Mouse (Mus musculus) neural tube, embryonic 14.5 days (tissue): ENCODE results near the gene Ccdc189. TPM values are rescaled to one million over a fixed set of nuclear protein-coding genes. Genes with fewer than 3 reads are reported as not detected.
A peak's percentile ranks its signal among the peaks of the same experiment; 100 is the strongest.

Experiments used
- ATAC-seq: fragments of 200-750 bp; cut with Nextera tagmentation; 2 replicates; pipeline ENCODE4 v1.8.0; 2017; ENCODE audit warnings: low read depth, mild to moderate bottlenecking, moderate TSS enrichment, moderate library complexity
- H3K27ac ChIP-seq: fragments of 300-500 bp; sonication (generic); 2 replicates; pipeline ENCODE4 v1.5.1; 2014; ENCODE audit warnings: low read depth, mild to moderate bottlenecking, control low read depth, low read length, moderate library complexity, mixed read lengths
- H3K27me3 ChIP-seq: fragments of 300-500 bp; sonication (generic); 2 replicates; pipeline ENCODE4 v1.6.1; 2014; ENCODE audit warnings: low read length; ENCODE audit not compliant: control insufficient read depth, insufficient read depth
- H3K36me3 ChIP-seq: fragments of 300-500 bp; sonication (generic); 2 replicates; pipeline ENCODE4 v1.6.1; 2014; ENCODE audit warnings: low read length, mixed read lengths; ENCODE audit not compliant: control insufficient read depth, insufficient read depth
- H3K4me1 ChIP-seq: fragments of 300-500 bp; sonication (generic); 2 replicates; pipeline ENCODE4 v1.6.1; 2014; ENCODE audit warnings: low read length; ENCODE audit not compliant: control insufficient read depth, insufficient read depth
- H3K4me2 ChIP-seq: fragments of 300-500 bp; sonication (generic); 2 replicates; pipeline ENCODE4 v1.6.1; 2014; ENCODE audit warnings: mild to moderate bottlenecking, low read depth, low read length, control low read depth
- H3K4me3 ChIP-seq: fragments of 300-500 bp; sonication (generic); 2 replicates; pipeline ENCODE4 v1.5.1; 2014; ENCODE audit warnings: low read depth, low read length, control low read depth, mixed read lengths
- H3K9ac ChIP-seq: fragments of 300-500 bp; sonication (generic); replicated peaks from 2 replicates; pipeline ENCODE4 v1.6.1; 2014; ENCODE audit warnings: low read depth, mild to moderate bottlenecking, control low read depth, low read length, mixed read lengths
- H3K9me3 ChIP-seq: fragments of 300-500 bp; sonication (generic); 2 replicates; pipeline ENCODE4 v1.6.1; 2016; ENCODE audit warnings: low read length; ENCODE audit not compliant: control insufficient read depth
- WGBS: fragments of 180-500 bp; shearing (Covaris S2); extraction: QIAGEN DNeasy Blood & Tissue Kit; methylation state at CpG from one replicate; pipeline ENCODE4 v1.1.7; 2014; 5-methylcytosine and 5-hydroxymethylcytosine counted together
- polyA plus RNA-seq: library from polyadenylated mRNA; unstranded; fragments of >200 nt; fragmentation: Nextera tagmentation; extraction: Ambion mirVana; gene quantifications from 2 replicates; pipeline ENCODE4 v1.2.1, GENCODE M21; 2014

Gene Ccdc189
- polyA plus RNA-seq, 1 experiment from 2014 or later, result 7.8 TPM

- Histone ChIP-seq H3K4me3 (no peak overlapping the region), H3K4me2 (no peak overlapping the region), H3K9ac (no peak overlapping the region), H3K27me3 (no peaks in the 10 kb centered on the region), H3K36me3 (peaks cover 28% of the 10 kb centered on the region), H3K27ac (no peak overlapping the region), H3K9me3 (no peaks in the 10 kb centered on the region), H3K4me1 (peaks cover 15% of the 10 kb centered on the region)
- WGBS, result over 99% methylated on average over 6 of the region's 6 CpGs
- no peak for ATAC-seq
These were observed 2.2 kb downstream of the Ccdc189 start for GRCm38 (mm10) chr7:127586149-127586548.

DNA sequence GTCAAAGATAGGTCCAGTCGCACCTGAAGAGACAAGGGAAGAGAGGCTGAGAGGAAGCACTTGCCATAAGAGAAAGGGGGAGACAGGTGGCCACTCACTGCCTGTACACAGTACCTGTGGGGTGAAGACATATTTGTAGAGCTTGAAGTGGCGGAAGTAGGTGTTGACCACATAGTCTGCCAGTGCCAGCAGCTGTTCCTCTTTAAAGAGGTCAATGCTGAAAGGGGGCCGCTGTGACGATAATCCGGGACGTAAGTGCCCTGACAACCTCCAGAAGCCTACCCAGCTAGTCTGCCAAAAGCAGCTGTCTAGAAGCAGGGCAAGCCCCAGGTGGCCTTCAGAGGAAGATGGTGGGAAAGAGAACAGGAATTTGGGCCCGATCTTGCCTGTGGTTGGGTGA lies 3.4 kb downstream of the Ccdc189 start:
- Histone ChIP-seq H3K4me1 (peaks cover 15% of the 10 kb centered on the region), H3K9me3 (no peaks in the 10 kb centered on the region), H3K27me3 (no peaks in the 10 kb centered on the region), H3K9ac (no peak overlapping the region), H3K27ac (no peak overlapping the region), H3K4me2 (no peak overlapping the region), H3K4me3 (no peak overlapping the region), H3K36me3 (peaks cover 28% of the 10 kb centered on the region)
- ATAC-seq, result no peak
- 84% methylated on average over 7 of the region's 7 CpGs for WGBS

DNA sequence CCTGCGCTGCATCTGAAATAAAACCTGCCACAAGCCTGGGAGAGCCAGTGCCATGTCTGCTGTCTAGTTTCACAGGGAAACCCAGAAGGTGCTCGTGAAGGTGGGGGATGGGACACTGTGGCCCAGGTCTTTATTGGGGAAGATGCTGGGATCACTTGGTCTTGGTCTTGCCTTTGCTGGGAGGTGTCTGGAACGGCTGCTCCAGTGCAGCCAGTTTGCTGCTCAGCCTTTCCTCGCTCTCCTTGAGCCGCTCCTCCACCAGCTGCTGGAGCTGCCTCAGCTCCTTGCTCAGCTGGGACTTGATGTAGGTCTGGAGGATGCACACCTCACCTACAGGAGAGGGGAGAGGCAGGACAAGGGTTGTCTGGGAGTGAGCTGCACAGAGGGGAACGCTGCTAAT lies 5.1 kb downstream of the Ccdc189 start:
- no peak overlapping the region for H3K9ac ChIP-seq
- no peaks in the 10 kb centered on the region for H3K9me3 ChIP-seq
- H3K4me1 ChIP-seq, result peaks cover 8% of the 10 kb centered on the region
- peaks cover 28% of the 10 kb centered on the region for H3K36me3 ChIP-seq
- no peak overlapping the region for H3K4me2 ChIP-seq
- H3K27me3 ChIP-seq, result no peaks in the 10 kb centered on the region
- 95% methylated on average over 6 of the region's 6 CpGs for WGBS
- H3K4me3 ChIP-seq, result no peak overlapping the region
- ATAC-seq, result no peak
- H3K27ac ChIP-seq, result no peak overlapping the region

DNA sequence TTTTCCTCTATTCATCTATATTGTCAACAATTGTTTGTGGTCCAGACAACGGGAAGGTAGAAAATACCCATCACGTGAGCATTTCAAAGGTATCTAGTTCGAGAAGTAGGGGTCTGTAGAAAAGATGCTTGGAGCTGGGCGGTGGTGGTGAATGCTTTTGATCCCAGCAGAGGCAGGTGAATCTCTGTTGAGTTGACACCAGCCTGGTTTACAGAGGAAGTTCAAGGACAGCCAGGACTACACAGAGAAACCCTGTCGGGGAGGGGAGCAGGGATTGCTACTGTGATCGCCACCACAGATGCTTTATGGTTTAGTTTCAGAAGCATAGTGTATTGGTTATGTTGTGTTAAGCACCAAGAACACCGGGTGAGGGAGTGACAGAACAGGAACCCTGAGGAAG lies 14.3 kb downstream of the Ccdc189 start:
- peak overlapping the region; percentile 63 for H3K4me3 ChIP-seq
- H3K27me3 ChIP-seq, result no peaks in the 10 kb centered on the region
- peak overlapping the region; percentile 87 for H3K4me2 ChIP-seq
- H3K9ac ChIP-seq, result peak overlapping the region; percentile 61; the same call in 1 of the 2 replicates
- H3K4me1 ChIP-seq, result peaks cover 17% of the 10 kb centered on the region
- 23% methylated on average over 7 of the region's 7 CpGs for WGBS
- ATAC-seq, result no peak
- H3K27ac ChIP-seq, result no peak overlapping the region
- H3K36me3 ChIP-seq, result peaks cover 5% of the 10 kb centered on the region; the same call in 1 of the 2 replicates
- no peaks in the 10 kb centered on the region for H3K9me3 ChIP-seq

- peak; percentile 69; the same call in 1 of the 2 replicates for ATAC-seq
- H3K4me2 ChIP-seq, result peak overlapping the region; percentile 87
- H3K4me3 ChIP-seq, result peak overlapping the region; percentile 63
- under 1% methylated on average over 27 of the region's 28 CpGs for WGBS
- peak overlapping the region; percentile 61 for H3K9ac ChIP-seq
- H3K27me3 ChIP-seq, result no peaks in the 10 kb centered on the region
- H3K9me3 ChIP-seq, result no peaks in the 10 kb centered on the region
- H3K4me1 ChIP-seq, result peaks cover 17% of the 10 kb centered on the region
- peak overlapping the region; percentile 60 for H3K27ac ChIP-seq
- peaks cover 5% of the 10 kb centered on the region; the same call in 1 of the 2 replicates for H3K36me3 ChIP-seq
These were observed 14.8 kb downstream of the Ccdc189 start for GRCm38 (mm10) chr7:127573503-127574008.

DNA sequence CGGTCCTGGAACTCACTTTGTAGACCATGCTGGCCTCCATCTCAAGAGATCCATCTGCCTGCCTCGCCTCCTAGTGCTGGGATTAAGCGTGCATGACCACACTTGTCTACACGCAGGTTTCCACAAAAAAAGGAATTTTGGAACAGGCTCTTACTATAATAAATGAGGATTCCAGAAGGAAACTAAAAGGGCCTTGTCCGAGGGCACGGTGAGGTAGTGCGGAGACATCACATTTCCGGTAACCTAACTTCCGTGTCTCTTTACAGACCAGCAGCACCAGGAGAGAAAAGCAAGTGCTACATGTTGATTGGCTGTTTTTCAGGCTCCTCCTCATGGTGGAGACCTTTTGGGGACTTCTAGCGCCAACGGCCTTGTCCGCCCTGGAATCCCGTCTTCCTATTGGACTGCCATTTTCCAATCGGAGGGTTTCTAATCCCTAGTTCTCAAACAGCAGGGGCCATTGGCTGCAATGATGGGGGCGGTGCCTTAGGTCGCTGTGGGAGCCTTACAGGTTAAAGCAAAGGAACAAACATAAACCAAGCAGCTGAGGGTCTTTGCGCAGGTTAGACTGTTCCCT lies 15.4 kb downstream of the Ccdc189 start, which contains the start of gene Phkg2:
TSS of gene Phkg2 (plus strand) at position 446 of the 577 bp plus-strand sequence.
- ATAC-seq, result peak; percentile 98
- under 1% methylated on average over 17 of the region's 17 CpGs for WGBS

DNA sequence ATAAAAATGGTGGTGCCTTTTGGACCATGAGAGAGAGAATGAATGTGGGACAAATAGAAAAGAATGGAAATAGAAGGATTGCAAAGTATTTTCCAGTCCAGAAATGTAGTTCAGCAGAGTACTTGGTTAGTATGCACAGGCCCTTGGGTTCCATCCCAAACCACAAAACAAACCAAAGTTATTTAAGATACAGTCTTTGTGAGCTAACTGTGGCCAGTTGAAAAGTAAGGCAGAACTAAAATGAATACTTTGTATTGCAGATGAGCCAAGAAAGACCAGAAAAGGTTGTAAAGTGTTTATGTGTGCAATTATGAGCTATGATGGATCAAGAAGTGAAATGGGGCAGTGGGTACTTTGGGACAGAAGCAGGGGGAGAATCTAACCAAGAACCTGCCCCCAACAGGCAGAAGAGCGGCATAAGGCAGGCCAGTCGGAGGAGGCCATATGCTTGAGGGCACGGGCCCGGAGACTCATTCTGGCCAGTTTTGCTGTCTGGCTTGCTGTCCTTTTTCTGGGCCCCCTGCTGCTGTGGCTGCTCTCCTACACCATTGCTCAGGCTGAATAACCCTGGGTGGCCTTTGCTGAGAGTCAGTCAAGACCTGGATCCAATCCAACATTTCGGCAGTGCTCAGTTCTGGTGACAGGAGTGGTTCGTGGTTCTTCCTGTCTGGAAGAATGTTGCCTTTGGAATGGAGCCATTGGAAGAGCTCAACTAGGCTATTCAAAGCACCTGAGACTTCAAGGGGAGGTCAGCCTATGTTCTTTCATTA lies 23.8 kb downstream of the Ccdc189 start:
- 77% methylated on average over 6 of the region's 6 CpGs for WGBS
- Histone ChIP-seq H3K4me3 (no peak overlapping the region), H3K27me3 (no peaks in the 10 kb centered on the region), H3K4me2 (no peak overlapping the region), H3K36me3 (peaks cover 32% of the 10 kb centered on the region), H3K4me1 (no peaks in the 10 kb centered on the region), H3K9ac (no peak overlapping the region), H3K27ac (no peak overlapping the region), H3K9me3 (no peaks in the 10 kb centered on the region)
- no peak for ATAC-seq

More for the DNA sequence above, 15.4 kb downstream of the Ccdc189 start, which contains the start of gene Phkg2:
- Histone ChIP-seq H3K9ac (peak within 1 kb of the TSS; percentile 61), H3K4me3 (peak within 1 kb of the TSS; percentile 63), H3K27me3 (no peaks in the 10 kb centered on the region), H3K4me1 (peaks cover 17% of the 10 kb centered on the region), H3K9me3 (no peaks in the 10 kb centered on the region), H3K36me3 (peaks cover 7% of the 10 kb centered on the region; the same call in 1 of the 2 replicates), H3K4me2 (peak within 1 kb of the TSS; percentile 87), H3K27ac (peak within 1 kb of the TSS; percentile 71)

DNA sequence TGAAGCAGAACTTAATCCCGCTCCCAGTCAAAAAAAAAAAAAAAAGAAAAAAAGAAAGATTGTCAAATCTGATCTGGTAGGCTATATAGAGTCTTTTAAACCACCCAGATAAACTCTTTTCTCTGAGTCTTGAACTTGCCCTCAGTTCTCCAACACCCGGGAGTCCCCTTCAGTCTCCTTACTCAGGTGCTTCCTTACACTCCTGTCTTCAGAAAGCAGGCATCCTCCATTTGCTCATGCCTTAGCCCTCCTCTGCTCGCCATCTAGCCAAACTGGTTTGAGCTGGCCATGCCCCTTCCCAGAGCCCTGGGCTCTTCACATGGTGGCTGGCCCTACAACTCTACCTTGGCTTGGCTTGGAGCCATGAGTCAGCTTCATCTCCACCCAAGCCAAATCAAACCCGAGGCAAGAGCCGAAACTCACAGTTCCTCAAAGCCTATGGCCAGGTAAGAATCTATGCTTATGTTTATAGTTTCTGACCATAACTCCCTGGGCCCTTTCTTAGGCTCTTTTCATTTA lies 27.0 kb downstream of the Ccdc189 start, which contains the start of gene Tmem265:
TSS of gene Tmem265 (plus strand) at position 51 of the 519 bp plus-strand sequence.
- Histone ChIP-seq H3K9me3 (no peaks in the 10 kb centered on the region), H3K27ac (no peak within 1 kb of the TSS), H3K4me1 (no peaks in the 10 kb centered on the region), H3K4me2 (no peak within 1 kb of the TSS), H3K36me3 (peaks cover 52% of the 10 kb centered on the region), H3K27me3 (no peaks in the 10 kb centered on the region), H3K4me3 (no peak within 1 kb of the TSS), H3K9ac (no peak within 1 kb of the TSS)
- no peak for ATAC-seq
- 91% methylated on average over 5 of the region's 5 CpGs for WGBS

DNA sequence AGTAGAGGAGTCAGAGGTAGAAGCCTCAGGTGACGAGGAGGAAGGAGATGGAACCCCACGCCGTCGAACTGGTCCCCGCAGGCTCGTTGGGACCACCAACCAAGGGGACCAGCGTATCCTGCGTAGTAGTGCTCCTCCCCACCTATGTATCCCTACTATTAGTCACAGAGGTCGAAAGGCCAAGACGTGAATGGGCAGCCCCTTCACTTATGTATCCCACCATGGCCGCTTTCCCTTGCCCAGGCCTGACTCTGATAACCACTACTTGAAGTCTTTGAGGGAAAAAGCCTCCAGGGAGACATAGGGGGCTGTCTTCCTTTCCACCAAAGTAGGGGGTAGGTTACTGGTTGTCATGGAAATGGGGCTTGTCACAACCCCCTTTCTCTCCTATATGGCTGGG lies 27.8 kb downstream of the Ccdc189 start:
- Histone ChIP-seq H3K4me3 (no peak overlapping the region), H3K27ac (no peak overlapping the region), H3K27me3 (no peaks in the 10 kb centered on the region), H3K36me3 (peaks cover 57% of the 10 kb centered on the region), H3K9ac (no peak overlapping the region), H3K4me2 (no peak overlapping the region), H3K4me1 (no peaks in the 10 kb centered on the region), H3K9me3 (no peaks in the 10 kb centered on the region)
- WGBS, result 97% methylated on average over 11 of the region's 11 CpGs
- no peak for ATAC-seq
